Mouse (Mus musculus) 416B (cell line): ENCODE data around the gene Apoc4.
"Not testable (repeated sequence)": the region's sequence is repeated elsewhere in the genome, so short reads cannot be mapped to it uniquely, and the experiment has no call there.

Experiments used
- DNase-seq: peaks from one replicate; pipeline ENCODE4 v3.0.0; 2011; ENCODE audit warnings: low read depth

The Apoc4 gene

DNA sequence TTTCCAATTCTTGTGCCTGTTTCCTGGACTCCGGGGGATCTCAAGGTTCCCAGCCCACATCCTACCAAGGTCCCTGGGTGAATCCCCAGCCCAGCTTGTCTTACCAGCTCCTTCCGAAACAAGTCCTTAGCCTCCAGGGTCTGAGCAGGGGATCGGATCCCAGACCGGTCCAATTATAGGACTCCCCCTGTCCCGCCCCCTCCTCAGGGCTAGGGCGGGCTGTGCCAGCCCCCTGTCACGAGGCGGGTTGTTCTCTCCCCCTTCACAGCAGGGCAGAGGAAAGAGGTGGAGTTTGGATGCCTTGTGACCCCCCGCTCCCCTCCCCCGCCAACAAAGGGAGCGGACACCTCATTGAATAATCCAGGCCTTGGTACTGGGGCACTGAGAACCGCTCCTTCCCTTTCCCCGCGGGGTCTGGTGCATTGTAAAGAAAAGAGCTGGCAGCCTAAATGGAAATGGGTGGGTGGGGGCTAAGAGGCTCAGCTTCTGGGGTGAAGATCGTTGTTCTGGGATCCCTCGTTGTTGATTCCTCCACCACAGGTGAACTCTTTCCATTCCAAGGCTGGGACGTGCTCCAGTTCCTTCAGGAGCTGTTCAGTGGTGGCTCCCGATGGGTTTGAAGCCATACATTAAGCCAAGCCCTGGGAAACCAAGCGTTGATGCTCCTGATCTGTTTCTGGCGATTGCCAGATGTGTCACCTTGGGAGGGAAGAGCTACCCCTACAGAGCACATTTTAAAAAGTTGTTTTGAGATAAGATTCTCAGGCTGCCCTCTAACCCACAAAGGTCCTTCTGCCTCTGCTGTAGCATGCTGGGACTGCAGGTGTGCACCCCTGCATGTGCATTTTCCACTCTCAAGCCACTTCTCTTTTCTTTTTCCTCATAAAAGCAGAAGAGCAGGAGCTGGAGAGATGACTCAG is 17.9 kb upstream of the Apoc4 start, which contains the start of gene Apoe:
TSS of gene Apoe (minus strand) at position 282 of the 920 bp plus-strand sequence.
- DNase-seq, result peak; percentile 49

DNA sequence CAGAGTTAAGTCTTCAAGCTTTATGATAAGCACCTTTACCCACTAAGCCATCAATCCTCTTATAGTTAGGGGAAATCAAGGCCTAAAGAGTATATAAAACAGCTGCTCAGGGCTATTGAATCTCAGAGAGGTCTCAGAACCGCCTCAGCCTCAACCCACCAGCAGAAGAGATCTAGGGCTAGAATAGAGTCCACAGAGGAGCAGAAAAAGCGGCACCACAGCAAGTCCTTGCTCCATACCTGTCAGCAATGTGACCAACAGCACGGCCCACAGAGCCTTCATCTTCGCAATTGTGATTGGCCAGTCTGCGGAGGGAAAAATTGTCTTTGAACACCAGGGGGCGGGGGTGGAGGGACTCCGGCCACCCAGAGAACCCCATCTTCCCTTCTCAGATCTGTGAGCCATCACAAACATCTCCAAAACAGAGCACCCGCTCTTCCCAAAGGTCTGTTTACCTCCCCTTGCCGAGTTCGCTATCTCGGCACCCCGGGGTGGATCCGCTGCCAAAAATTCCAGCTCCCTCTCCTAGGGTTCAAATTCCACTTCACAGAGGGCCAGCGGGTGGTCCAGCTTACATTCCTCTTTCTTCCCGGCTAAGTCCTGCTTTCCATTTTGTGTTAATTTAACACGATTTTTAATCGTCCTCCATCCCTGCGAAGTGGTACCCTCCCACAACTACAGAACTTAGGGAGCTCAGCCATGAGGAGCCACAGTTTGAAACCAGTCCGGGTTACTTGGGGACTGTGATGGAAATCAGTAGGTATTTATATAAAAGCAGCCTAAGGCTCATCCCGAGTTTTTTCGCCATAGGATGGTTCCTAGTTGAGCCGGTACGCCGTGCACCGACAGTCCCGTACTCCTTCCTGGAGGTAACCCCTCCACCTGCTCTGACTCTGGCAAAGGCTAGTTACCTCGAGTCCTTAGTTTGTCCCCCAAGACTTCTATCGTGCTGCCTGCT is 16.9 kb upstream of the Apoc4 start:
- DNase-seq, result no peak

DNA sequence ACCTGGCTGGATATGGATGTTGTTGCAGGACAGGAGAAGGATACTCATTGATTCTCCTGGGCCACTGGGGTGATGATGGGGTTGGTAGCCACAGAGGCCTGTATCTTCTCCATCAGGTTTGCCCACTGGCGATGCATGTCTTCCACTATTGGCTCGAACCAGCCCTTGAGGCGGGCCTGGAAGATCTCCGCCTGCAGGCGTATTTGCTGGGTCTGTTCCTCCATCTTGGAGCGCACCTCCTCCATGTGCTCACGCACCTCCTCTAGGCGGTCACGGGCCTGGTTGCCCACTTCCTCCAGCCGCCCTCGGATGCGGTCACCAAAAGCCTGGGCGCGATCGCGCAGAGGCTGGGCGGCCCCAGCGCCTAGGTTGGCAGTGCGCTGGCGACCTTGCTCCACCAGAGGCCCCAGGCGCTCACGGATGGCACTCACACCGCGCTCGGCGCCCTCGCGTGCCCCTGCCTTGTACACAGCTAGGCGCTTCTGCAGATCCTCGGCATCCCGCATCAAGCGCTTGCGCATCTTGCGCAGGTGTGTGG is 15.1 kb upstream of the Apoc4 start:
- no peak for DNase-seq

DNA sequence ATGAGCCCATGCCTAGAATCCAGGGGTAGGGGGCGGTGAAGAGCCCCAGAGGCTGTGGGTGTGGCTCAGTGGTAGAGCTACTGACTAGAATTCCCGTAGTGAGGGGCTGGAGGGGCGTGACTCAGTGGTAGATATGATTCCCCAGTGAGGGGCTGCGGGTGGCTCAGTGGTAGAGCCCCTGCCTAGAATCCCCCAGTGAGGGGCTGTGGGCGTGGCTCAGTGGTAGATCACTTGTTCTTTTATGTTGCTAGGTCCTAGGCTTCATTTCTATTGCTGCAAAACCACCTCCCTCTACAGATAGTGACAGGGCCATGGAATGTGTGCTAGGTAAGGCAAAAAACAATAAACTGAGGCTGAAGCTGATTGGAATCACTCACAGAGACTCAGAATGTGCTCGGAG is 14.6 kb upstream of the Apoc4 start:
- DNase-seq, result no peak

DNA sequence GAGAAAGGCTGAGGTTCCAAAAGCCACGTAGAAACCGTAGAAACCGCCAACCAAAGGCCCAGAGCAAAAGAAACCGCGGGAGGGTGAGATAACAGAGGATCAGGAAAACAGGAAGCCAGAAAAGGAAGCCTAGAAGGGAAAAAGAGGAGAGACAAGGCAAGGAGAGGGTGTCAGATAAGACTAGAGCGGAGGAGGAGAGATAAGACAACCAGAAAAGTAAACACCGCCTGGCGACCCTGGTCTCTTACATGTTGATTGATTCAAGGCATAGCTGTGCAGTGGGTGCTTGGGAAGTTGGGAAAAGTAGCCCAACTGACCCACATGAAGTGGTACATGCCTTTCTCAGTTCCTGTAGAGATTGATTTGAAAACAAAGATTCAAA is 13.9 kb upstream of the Apoc4 start:
- DNase-seq, result peak; percentile 86

DNA sequence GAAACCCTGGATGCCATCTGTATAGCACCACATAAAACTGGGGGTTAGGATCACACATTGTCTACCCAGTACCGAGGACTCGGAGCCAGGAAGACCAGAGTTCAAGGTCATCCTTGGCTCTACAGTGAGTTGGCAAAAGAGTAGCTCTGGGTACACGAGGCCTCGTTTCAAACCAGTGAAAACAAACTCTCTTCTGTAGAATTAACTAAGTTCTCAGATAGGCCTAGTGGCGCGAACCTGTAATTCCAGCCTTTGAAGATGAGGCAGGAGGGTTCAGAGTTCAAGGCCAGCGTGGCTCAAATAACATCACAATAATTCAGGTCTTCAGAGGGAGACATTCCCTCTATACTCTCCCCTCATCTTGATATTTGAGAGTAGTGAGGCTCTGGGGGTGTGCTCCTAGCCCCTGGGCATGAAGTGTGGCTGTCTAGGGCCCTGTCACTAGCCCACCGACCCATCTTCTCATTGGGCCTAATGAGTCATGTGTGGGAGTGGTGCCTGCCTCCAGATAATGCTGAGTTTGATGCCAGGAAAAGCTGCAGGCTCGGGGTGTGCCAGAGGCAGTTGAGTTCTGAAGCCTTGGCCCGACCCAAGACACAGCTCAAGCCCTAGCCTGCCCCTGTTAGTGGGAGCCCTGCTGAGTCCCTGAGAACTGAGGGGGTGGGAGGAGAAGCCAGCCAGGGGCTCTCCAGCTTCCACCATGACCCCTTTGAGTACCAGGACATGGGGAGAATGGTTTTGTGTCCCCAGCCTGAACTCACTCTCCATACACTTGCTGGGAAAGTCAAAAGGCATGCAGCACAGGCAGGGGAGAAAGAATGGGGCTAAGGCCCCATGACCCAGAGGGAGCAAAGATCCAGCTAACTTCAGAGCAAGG is 13.3 kb upstream of the Apoc4 start:
- peak; percentile 82 for DNase-seq

DNA sequence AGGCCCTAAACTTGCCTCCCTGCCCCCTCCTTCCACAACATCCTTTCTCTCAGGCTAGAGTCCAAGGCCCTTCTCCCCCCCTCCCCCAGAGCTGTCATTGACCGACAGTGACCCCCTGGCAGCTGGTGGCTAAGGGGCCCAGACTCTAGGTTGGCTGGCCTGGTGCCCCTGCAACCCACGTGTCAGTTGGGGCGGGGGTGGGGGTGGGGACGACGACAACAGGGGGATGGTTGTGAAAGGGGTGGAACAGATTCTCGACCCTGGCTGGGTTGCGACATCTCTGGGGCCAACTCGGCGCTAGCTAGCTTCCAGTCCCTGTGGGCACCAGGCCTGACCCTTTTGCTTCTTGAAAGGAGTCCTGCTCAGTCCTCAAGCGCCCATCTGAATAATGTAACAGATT is 12.1 kb upstream of the Apoc4 start:
- peak; percentile 85 for DNase-seq

DNA sequence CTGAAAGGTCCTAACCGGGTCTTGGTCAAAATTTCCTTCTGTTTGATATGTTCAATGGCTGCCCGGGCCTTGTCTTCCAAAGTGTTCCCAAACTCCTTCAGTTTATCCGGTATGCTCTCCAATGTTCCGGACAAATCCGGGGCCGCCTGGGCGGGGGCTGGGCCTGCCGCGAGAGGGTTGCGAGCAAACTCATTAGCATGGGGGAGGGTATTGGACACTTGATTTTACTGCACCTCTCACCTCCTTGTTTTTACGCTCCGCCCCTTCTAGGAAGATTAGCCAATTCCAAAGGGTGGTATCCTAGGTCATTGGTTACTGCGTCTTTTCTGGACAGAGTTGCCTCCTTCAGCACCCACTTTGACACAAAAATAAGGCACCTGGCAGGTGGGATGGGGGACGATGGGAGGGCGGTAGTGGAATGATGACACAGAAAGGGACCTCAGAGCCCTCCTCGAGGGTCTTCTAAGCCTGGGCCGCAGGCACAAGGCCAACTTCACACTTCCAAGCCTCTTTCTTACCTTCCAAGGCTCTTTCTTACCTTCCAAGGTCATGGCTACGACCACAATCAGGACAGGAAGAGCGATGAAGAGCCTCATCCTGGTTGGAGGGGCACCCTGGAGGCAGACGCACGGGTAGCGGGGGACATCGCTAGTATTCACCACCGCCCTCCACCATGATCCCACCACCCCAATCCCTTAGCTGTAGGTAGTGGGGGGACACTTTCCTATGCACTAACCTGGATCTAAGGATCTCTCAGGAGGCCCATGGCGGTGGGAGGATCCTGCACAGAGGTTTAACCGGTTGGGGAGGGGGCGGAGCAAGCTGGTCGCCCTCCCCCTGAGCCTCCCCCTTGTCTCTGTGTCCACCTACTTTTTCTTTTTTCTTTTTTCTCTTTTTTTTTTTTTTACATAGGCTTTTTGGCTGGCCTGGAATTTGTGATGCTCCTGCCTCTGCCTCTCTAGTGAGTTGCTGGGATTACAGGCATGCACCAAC is 10.9 kb upstream of the Apoc4 start, which contains the start of gene Apoc1:
TSS of gene Apoc1 (minus strand) at position 788 of the 993 bp plus-strand sequence.
- DNase-seq, result no peak

DNA sequence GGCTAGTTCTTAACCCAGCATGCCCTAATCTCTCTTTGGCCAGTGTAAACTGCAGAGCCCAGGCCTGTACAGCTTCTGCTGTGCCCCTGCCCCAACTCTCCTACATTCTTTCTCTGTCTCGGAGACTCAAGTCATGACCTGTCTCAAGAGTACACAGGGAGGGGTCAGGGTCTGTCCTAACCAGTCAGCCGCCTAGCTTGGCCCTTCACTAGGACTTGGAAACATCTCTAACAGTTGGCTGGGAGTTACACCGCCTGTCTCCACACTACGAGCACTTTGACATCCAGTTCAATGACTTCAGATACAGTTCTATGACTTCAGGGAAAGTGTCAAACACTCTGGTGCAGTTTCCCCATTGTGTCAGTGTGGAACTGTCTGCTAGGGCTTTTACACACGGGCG is 10.2 kb upstream of the Apoc4 start:
- no peak for DNase-seq

DNA sequence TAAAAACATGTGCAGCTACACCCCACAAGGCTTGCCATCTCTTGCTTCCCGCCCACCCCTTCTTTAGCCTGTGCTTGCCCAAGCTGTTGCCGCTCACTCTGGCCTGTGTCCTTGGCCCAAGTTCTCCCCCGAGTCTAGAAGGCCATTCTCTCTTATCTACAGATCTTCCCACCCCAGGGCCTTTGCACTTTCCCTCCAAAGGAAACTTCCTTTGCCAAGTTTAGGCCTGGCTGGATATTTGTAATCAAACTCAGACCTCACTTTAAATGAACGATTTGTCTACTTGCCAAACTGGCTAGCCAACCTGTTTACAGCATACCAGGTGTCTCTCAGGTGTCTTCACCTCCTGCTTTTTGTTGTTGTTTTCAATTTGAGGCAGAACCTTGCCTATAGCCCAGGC is 9.6 kb upstream of the Apoc4 start:
- DNase-seq, result no peak

DNA sequence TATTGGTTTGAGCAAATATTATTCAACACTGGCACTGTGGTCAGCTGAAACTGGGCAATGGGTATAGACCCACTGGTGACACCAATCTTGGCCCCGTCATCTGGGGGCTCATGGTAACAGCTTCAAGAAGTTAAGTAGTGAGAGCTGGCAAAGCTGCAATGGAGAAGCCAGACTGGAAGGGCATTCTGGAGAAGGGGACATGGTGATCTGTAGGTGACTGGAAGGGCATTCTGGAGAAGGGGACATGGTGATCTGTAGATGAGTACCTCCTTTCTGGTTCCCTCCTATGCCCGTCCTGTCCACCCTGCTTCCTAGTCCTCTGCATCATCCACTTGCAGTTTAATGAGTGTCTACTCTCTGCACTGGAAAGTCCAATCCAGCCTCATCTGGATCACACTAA is 7.3 kb upstream of the Apoc4 start:
- no peak for DNase-seq

DNA sequence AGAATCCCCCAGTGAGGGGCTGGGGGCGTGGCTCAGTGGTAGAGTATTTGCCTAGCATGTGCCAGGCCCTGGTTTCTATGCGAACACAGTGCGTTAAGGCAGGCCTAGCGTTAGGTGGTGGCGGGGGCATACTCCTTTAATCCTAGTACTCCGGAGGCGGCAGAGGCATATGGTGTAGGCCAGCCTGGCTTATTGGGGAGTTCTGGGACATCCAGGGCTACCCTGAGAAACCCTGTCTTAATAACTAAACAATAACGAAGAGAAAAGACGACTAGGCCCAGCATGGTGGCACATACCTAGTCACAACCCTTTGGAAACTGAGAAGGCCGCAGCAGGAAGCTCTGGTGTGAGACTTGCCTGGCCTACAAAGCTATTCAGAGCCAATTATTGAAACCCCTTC is 6.8 kb upstream of the Apoc4 start:
- no peak for DNase-seq

DNA sequence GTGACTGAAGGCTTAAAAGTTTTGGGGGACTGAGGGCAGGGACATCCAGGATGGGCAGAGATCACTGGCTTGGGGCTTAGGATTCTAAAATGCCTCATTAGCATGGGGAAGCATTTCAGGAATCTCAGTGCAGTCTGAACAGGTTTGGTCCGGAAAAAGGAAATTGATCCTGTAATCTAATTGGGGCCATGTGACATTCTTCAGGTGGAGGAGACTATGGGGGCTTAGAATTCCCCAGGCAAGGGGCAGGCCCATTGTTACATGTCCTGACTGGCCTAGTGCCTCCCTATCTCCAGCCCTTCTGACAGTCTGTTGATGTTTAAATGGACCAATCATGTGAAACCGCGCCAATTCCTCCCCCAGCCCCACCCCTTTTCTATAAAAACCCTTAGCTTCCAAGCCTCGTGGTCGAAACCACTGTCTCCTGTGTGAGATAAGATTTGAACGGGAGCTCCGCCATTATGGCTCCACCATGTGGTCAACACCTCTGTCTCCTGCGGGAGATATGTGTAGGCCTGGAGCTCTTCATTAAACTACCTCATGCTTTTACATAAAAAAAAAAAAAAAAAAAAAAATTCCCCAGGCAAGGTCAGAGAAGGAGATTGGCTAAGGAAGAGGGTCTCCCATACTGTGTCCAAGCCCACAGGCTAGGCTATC is 5.8 kb upstream of the Apoc4 start:
- not testable (repeated sequence) for DNase-seq

DNA sequence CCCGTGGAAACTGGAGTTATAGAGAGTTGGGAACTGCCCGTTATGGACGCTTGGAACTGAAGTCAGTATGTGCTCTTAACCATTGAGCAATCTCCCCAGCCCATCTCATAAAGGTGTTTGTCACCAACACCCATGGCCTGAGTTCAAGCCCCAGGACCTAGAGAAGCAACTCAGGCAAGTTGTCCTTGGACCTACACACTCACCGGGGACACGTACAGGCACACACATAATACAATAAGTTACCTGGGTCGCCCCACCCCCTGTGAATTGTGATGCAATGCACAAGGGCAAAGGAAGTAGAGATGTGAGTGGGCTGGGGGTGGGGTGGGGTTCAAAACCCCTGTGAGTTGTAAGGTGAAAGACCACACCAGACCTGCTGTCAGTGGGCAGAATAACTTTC is 5.2 kb upstream of the Apoc4 start:
- no peak for DNase-seq

DNA sequence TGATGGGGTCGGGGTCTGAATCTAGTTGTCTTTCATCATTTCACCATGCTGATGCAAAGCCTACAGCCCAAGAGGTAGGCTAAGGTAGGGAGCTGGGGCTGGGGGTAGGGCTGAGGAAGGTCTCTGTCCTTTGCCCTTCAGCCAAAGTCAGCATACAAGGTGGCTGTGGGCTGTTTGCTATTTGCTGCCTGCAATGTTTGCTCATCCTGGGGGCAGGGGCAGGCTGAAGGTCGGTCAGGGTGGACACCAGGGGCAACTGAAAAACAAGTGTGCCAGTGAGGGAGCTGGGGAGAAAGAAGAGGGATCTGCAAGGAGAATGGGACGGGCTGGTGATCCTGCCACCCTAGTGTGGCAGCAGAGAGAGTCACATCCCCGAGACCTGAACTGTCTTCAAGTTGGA is 4.1 kb upstream of the Apoc4 start:
- no peak for DNase-seq

DNA sequence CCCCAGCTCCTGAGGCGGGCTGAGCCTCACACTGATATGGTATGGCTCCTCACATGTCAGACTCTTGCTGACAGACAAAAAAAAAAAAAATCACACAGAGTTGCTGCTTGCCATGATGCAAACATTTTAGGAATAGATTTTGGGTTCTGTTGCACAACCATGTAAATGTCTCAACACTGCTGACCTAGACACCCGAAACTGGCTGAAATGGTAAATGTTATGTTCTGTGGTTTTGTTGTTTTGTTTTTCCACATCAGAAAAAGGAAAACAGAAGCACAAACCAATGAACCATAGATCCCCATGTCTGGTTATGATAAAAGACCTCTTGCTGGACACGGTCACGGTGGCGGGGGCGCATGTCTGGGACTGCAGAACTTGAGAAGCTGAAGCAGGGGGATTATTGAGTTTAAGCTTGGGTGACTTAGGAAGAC is 2.5 kb upstream of the Apoc4 start:
- peak; percentile 57 for DNase-seq

DNA sequence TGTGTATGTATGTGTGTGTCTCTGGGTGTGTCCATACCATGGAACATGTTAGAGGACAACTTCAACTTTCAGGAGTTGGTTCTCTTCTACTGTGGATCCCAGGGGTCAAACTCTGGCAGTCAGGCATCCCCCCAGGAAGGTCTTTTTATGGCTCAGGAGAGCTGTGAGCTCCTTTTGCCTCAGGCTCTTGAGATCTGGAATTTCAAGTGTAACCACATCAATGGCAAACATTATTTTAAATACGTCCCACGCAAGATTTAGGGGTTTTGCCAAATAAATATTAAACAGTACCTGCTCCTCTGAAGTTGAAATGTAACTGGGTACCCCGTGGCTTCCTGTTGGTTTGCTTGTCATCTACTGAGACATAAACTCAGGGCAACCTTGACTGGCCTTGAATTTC is 1.7 kb upstream of the Apoc4 start:
- no peak for DNase-seq

DNA sequence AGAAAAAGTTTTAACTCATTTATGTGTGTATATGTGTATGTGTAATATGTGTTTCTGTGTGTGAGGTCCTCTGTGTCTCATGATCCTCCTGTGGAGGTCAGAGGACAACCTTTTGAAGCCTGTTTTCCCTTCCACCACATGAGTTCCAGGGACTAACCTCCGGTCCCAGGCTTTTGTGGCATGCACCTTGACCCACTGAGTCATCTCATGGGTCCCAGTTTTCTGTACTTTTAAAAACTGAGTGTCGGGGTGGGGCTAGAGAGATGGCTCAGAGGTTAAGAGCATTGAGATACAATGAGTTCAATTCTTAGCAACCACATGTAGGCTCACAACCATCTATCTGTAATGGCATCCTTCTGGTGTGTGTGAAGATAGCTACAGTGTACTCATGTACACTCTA is 577 bp downstream of the Apoc4 start:
- no peak for DNase-seq

DNA sequence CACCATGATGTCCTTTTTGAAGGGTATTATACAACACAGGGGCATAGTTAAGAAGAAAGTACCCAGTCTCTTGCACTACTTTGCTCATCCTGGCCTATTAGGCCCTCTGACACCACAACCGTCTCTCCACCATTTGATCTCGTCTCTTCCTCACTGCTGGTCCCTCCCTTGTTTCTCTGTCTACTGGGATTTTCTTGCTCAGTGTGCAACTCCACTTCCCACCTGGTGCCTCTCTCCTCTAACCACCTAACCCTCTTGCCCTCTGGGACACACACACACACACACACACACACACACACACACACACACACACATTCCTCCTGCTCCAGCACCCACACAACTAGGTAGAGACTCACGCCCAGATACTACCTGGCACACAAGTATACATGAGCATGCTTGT is 2.4 kb downstream of the Apoc4 start:
- no peak for DNase-seq

DNA sequence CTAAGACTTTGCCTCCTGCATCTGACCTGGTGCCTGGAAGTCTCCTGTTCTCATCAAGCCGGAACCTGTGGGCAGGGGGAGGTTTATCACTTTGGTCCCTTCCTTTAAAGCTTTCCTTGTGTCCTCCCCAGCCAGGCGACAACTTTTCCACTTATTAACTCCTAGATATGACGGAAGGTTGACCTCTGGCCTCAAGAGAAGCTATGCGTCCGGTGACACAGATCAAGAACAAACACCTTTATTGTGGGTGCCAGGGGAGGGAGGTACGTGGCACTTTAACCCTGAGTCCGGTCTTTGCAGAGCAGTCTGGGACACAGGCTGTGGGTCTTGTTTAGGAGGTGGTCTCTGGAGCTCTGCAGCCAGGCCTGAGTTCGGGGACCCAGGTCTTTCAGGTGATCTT is 3.4 kb downstream of the Apoc4 start, which contains the start of gene Apoc2:
TSS of gene Apoc2 (minus strand) at position 70 of the 400 bp plus-strand sequence.
- DNase-seq, result no peak
